Mouse (Mus musculus) MEL (cell line): ENCODE measurements around the gene Thsd7b. TPM values are rescaled to one million over a fixed set of nuclear protein-coding genes. Genes with fewer than 3 reads are reported as not detected.
"Not testable (repeated sequence)": the region's sequence is repeated elsewhere in the genome, so short reads cannot be mapped to it uniquely, and the experiment has no call there.

Source experiments
- DNase-seq: peaks from one replicate; pipeline ENCODE4 v3.0.0; 2011; ENCODE audit warnings: low read depth, low spot score
- H3K27ac ChIP-seq: 2 replicates; pipeline ENCODE4 v1.5.1; 2012; ENCODE audit warnings: low read depth, mild to moderate bottlenecking, control low read depth, low read length, moderate library complexity; ENCODE audit not compliant: control insufficient read depth
- H3K27me3 ChIP-seq, 2 experiments: fragments of 150-350 bp in 1 of 2; sonication (generic) in 1 of 2; 2 replicates each; pipeline ENCODE4 v1.6.1; 2012; ENCODE audit warnings: low read length in 2 of 2, mild to moderate bottlenecking in 2 of 2, improper control_type of control experiment in 1 of 2, moderate library complexity in 1 of 2; ENCODE audit not compliant: insufficient read depth in 2 of 2, control insufficient read depth in 1 of 2
- H3K36me3 ChIP-seq, 2 experiments: 2 replicates each; pipeline ENCODE4 v1.6.1; 2012 to 2014; ENCODE audit warnings: low read length in 2 of 2, improper control_type of control experiment in 1 of 2, inconsistent platforms in 1 of 2, mild to moderate bottlenecking in 1 of 2; ENCODE audit not compliant: insufficient read depth in 2 of 2, control insufficient read depth in 1 of 2
- H3K4me1 ChIP-seq, 2 experiments: fragments of 150-350 bp in 1 of 2; sonication (generic) in 1 of 2; 2 replicates each; pipeline ENCODE4 v1.6.1; 2012; ENCODE audit warnings: low read length in 2 of 2, improper control_type of control experiment in 1 of 2, mild to moderate bottlenecking in 1 of 2; ENCODE audit not compliant: insufficient read depth in 2 of 2, control insufficient read depth in 1 of 2
- H3K4me3 ChIP-seq, 2 experiments: fragments of 150-350 bp in 1 of 2; sonication (generic) in 1 of 2; 2 replicates each; pipeline ENCODE4 v1.5.1; 2012; ENCODE audit warnings: low read depth in 2 of 2, low read length in 2 of 2, mild to moderate bottlenecking in 2 of 2, moderate library complexity in 2 of 2, control low read depth in 1 of 2, improper control_type of control experiment in 1 of 2; ENCODE audit not compliant: control insufficient read depth in 1 of 2, insufficient read depth in 1 of 2
- H3K79me2 ChIP-seq: 2 replicates; pipeline ENCODE4 v1.6.1; 2012; ENCODE audit warnings: mild to moderate bottlenecking, low read length, moderate library complexity; ENCODE audit not compliant: control insufficient read depth, poor library complexity, insufficient read depth
- H3K9ac ChIP-seq: 2 replicates; pipeline ENCODE4 v1.6.1; 2012; ENCODE audit warnings: low read depth, mild to moderate bottlenecking, control low read depth, low read length, moderate library complexity; ENCODE audit not compliant: control insufficient read depth, poor library complexity, severe bottlenecking
- H3K9me3 ChIP-seq: fragments of 150-350 bp; sonication (generic); replicated peaks from 2 replicates; pipeline ENCODE4 v1.6.1; 2012; ENCODE audit warnings: mild to moderate bottlenecking, low read length, improper control_type of control experiment, moderate library complexity; ENCODE audit not compliant: insufficient read depth
- E2F4 ChIP-seq: IDR thresholded peaks from 2 replicates; pipeline ENCODE4 v1.6.1; 2011; ENCODE audit warnings: low read depth, low read length, improper control_type of control experiment, borderline replicate concordance
- MYB ChIP-seq: IDR thresholded peaks from 2 replicates; pipeline ENCODE4 v1.6.1; 2011; ENCODE audit warnings: mild to moderate bottlenecking, low read depth, low read length, improper control_type of control experiment
- POLR2A ChIP-seq, 2 experiments: IDR thresholded peaks; 2 replicates each; pipeline ENCODE4 v1.6.1; 2011 to 2012; ENCODE audit warnings: low read length in 2 of 2, mild to moderate bottlenecking in 2 of 2, control low read depth in 1 of 2, improper control_type of control experiment in 1 of 2, low read depth in 1 of 2, moderate library complexity in 1 of 2; ENCODE audit not compliant: control insufficient read depth in 1 of 2, insufficient read depth in 1 of 2, poor library complexity in 1 of 2
- RCOR1 ChIP-seq: IDR thresholded peaks from 2 replicates; pipeline ENCODE4 v1.6.1; 2012; ENCODE audit warnings: low read depth, mild to moderate bottlenecking, inconsistent platforms, low read length, improper control_type of control experiment
- SMC3 ChIP-seq: IDR thresholded peaks from 2 replicates; pipeline ENCODE4 v1.6.1; 2011; ENCODE audit warnings: low read depth, low read length, improper control_type of control experiment
- polyA plus RNA-seq, 2 experiments: library from polyadenylated mRNA; stranded (reverse) in 1 of 2; unstranded in 1 of 2; fragments of >175 nt in 1 of 2; fragments of >200 nt in 1 of 2; gene quantifications; 2 replicates each; pipeline versions ENCODE4 v1.2.1 to v1.2.4; 2012; ENCODE audit warnings: low replicate concordance in 2 of 2, low read depth in 1 of 2; ENCODE audit not compliant: insufficient read length in 2 of 2, insufficient read depth in 1 of 2, missing spikeins in 1 of 2
- total RNA-seq: library from RNA; depleted of rRNA; stranded (reverse); fragments of 300-350 nt; gene quantifications from 2 replicates; pipeline ENCODE4 v1.2.3, GENCODE M21; 2012

The Thsd7b gene
- total and polyA plus RNA-seq, 3 experiments, result not detected

DNA sequence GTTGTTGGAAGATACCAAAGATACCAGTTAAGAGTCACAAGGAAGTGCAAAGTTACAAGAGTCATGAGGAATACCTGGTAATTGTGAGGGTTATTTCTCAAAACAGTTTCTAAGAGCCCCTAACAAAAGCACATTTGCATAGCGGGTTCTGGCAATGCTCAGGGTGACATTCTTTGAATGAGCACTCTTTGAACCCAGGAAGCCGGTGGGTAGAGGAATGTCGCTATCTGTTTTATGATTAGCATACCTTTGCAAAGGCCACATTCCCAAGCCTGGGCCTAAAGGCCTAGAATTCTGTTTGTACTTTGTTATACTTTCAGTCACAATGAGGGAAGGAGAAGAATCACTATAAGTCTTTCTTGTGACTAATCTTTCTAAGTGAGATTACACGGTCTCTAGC, 973.8 kb downstream of the Thsd7b start:
- not testable (repeated sequence) for DNase-seq, H3K27me3 ChIP-seq, H3K4me3 ChIP-seq, H3K36me3 ChIP-seq, H3K4me1 ChIP-seq, H3K9me3 ChIP-seq, H3K79me2 ChIP-seq, H3K9ac ChIP-seq, H3K27ac ChIP-seq

- Histone ChIP-seq H3K4me1 (no peaks in the 10 kb centered on the region), H3K36me3 (no peaks in the 10 kb centered on the region), H3K79me2 (no peaks in the 10 kb centered on the region), H3K9me3 (no peaks in the 10 kb centered on the region), H3K27ac (no peak overlapping the region), H3K4me3 (no peak overlapping the region), H3K27me3 (no peaks in the 10 kb centered on the region; a peak in 1 of 4 replicates), H3K9ac (no peak overlapping the region)
- no peak for DNase-seq
- TF ChIP-seq SMC3, result no peak
- no peak for TF ChIP-seq POLR2A (IDR thresholded peaks at IDR 0.05; ENCODE audit: control insufficient read depth in 1 of 2, insufficient read depth in 1 of 2, low read depth in 1 of 2, low read length in 2 of 2, poor library complexity in 1 of 2)
- TF ChIP-seq RCOR1, result no peak
- TF ChIP-seq E2F4, result no peak
- no peak for TF ChIP-seq MYB
These were observed 988.9 kb downstream of the Thsd7b start for GRCm38 (mm10) chr1:130262046-130262445.
